Mouse (Mus musculus): ENCODE measurements around the gene Gng12.
"Not testable (repeated sequence)": the region's sequence is repeated elsewhere in the genome, so short reads cannot be mapped to it uniquely, and the experiment has no call there.

Gng12 gene

GRCm38 (mm10) chr6:66958466-66959235, 62.5 kb downstream of the Gng12 start:
- no peak for DNase-seq

GRCm38 (mm10) chr6:66962582-66963043, 66.4 kb downstream of the Gng12 start:
- peak; percentile 40 to 49 for DNase-seq

GRCm38 (mm10) chr6:66963068-66963467, 66.9 kb downstream of the Gng12 start:
- no peak for DNase-seq

- DNase-seq, result not testable (repeated sequence)
Observed at GRCm38 (mm10) chr6:66963651-66964050, 67.5 kb downstream of the Gng12 start.

DNA sequence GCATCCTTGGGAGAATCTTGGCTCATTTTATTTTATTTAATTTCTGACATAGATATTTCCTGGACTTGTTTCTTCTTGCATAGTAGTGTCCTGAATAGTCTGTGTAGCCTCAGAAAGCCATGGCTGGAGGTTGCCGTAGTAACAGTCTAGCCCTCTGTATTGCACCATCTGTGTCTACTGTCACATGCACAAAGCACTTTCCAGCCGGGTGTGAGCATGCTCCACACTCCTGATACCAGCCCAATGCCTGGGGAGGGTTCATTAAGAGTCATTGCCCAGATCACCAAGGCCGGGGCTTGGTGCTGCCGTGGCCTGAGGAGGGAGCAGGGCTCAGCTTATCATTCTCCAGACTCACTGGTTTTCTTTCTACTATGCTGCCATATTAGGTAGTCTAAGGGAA, 68.0 kb downstream of the Gng12 start:
- DNase-seq, result no peak

DNA sequence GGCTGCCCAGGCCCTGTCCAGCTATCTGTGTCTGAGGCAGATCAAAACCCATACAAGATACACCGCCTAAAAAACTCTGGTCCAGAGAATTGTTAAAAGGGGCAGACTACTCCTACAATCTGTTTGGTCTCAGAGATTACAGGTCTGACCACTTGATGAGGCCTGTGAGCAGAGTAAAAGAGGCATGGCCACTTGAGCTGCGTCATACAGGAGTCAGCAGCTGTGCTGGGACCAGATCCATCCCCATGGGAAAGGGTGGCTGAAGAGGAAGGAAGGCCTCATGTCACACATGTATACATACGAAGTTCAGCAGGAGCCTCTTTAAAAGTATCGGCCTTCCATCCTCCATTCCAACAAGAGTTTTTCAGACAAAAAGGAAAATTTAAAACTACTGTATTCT, 69.0 kb downstream of the Gng12 start:
- DNase-seq, result no peak

GRCm38 (mm10) chr6:66967788-66968187, 71.6 kb downstream of the Gng12 start:
- no peak for DNase-seq

GRCm38 (mm10) chr6:66969446-66969845, 73.2 kb downstream of the Gng12 start:
- DNase-seq, result no peak

- DNase-seq, result no peak
Observed at GRCm38 (mm10) chr6:66972300-66972699, 76.1 kb downstream of the Gng12 start.

DNA sequence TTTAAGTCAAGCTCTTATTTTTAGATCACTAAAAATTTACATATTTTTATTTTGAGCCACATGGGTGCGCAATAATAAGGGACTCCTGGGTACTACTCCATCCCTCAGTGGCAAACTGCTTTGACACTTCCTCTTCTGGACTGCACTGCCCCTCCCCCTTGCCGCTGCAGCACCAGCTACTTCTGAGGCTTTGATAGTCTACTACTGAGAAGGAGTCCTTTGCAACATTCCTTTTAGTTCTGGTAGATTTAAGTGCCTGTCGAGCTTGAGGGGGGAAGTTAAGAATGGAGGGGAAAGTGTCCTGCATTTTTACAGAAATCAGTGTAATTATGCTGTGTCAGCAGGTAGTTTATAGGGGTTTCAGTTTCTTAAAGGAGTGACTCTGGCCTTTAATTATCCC, 77.0 kb downstream of the Gng12 start:
- DNase-seq, result no peak

DNA sequence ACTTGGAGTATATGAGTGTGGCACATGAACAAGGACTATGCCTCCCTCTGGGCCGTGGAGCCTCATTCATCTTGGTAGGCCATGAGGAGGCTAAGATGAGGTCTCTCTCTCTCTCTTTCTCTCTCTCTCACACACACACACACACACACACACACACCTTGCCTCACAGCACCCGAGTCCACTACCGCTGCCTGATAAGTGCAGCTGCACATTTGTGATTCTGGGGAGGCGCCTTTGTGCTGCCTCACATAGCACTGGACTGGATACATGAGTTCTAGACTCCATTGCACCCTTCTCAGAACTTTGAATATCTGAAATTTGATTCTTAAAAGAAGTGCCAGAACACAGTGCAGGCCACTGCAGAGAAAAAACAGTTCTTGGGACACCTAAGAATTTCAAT, 79.3 kb downstream of the Gng12 start:
- DNase-seq, result no peak

- no peak for DNase-seq
Observed at GRCm38 (mm10) chr6:66979197-66979596, 83.0 kb downstream of the Gng12 start.

- DNase-seq, result no peak
Observed at GRCm38 (mm10) chr6:66980040-66980439, 83.8 kb downstream of the Gng12 start.

DNA sequence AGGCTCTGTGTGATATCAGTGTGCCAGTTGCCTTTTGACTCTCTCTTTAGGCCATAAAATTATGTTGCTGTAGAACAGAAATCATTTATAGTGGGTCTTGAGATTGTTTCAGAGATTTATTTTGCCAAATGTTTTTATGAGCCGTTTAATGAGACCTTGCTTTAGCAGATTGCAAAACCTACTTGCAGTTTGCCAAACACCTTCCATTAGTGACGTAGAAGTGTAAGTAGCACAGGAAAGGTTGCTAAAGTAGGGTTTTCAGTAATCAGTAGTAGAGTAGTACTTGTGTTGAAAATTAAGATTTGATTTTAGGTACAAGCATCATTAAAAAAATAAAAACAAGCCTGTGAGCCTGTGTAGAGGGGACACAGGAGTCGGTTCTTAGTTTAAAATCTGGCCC, 85.2 kb downstream of the Gng12 start:
- DNase-seq, result no peak

- DNase-seq, result peak; percentile 54 to 61
Observed at GRCm38 (mm10) chr6:66981864-66982263, 85.7 kb downstream of the Gng12 start.

GRCm38 (mm10) chr6:66984079-66984478, 87.9 kb downstream of the Gng12 start:
- DNase-seq, result no peak

DNA sequence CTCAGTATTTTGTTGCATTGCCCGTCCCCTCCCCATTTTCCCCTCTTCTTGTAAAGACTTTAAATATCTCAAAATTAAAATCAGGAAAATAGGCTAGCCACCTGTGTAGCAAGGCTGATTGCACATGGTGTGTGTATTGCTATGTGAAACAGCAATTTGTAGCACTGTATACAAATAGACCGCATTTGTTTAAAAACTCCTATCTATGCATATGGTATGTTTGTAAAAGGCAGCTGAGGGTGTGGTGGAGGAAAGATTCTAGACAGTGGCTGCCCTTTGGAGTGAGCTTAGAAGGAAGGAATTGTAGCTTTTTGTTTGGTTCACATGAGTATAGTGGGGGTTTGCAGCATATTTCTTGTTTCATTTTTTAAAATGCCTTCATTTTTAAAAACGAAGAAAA, 88.5 kb downstream of the Gng12 start:
- DNase-seq, result no peak

DNA sequence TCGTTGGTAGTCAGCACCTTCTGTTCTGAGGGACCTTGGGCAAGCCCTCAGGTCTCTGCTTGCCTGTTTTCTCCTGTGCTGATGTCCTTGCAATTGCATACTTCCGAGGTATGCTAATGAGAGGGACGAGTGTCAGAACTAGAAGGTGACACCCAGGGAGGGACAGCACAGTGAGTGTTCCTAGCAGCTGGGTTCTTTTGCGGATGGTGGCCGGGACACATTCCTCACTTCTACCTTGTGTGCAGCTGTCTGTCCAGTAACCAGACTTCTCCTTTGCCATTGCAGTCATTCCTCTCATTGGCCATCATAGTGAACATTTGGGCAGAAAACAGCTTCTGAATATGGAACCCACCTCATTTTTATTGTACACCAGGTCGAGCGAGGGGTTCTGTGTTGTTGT, 89.3 kb downstream of the Gng12 start:
- no peak for DNase-seq

DNA sequence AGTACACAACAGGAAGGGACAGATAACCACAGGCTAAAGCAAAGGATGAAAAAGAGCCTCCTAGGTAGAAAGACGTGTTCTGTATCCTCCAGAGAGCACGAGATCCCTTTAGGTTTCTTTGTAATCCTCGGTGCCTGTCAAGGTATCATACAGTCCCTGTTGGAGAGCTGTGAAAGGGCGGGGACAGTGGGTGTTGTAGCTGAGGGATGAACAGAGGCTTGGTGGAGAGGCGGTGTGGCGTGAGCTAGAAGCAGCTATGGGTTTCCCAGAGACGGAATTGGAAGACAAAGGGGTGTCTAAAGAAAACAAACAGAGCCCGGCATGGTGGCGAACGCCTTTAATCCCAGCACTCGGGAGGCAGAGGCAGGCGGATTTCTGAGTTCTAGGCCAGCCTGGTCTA, 89.9 kb downstream of the Gng12 start:
- DNase-seq, result no peak

DNA sequence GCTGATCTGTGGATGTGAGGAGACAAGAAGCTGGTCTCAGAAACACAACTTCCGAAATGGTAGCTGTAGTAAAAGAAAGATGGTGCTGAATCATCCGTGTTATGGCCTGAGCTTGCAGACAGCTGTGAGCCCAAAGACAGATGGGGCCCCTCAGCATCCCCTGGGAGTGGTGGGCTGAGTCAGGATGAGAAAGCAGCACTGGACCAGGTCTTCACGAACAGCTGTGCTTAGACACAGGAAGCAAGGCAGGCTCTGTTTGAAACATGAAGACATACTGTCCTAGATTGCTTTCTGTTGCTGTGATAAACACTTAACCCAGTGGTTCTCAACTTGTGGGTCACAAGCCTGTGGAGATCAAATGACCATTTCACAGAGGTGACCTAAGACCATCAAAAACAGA, 91.4 kb downstream of the Gng12 start:
- no peak for DNase-seq

DNA sequence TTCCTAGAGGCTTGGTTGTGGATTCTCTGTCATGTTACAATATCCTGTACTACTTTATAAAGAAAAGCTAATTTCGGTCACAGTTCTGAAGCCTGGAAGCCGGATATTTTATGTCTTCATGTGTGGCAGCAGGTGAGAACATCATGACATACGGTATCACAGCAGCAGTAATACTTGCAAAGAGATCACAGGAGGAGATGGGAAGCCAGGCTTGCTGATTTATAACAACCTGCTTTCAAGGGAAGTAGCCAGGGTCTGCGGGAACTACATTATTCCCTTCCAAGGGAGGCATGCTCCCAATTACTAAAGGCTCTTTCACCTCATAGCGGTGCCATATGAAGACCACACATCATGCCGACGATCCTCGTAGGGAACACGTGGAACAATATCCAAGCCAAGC, 92.2 kb downstream of the Gng12 start:
- DNase-seq, result no peak

GRCm38 (mm10) chr6:66989037-66989436, 92.8 kb downstream of the Gng12 start:
- no peak for DNase-seq

GRCm38 (mm10) chr6:66989518-66989917, 93.3 kb downstream of the Gng12 start:
- no peak for DNase-seq

- DNase-seq, result no peak
Observed at GRCm38 (mm10) chr6:66992232-66992631, 96.0 kb downstream of the Gng12 start.

DNA sequence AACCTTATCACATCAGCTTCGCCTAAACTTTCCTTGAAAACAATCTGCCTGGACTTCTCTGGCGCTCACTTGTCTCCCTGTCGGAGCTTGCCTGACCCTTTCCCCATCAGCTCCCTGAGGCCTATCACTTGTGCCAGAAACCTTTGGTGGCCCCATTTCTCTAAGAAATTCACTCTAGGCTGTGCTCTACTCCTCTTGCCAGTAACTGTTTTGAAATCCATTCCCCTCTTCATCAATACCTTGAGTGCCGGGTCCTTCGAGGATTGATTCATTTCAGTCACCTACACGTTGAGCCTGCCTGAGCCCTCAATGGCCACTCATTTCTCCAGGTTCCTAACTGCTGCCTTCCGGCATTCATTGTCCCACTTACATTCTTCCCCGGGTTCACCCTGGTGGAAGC, 96.6 kb downstream of the Gng12 start:
- no peak for DNase-seq
